Mouse (Mus musculus) megakaryocyte, embryonic 14.5 days (primary cell): Measurements from ENCODE around the gene Tmem53. TPM values are rescaled to one million over a fixed set of nuclear protein-coding genes. Genes with fewer than 3 reads are reported as not detected.

Source experiments
- H3K27me3 ChIP-seq: replicated peaks from 2 replicates; pipeline ENCODE3; 2012; ENCODE audit warnings: inconsistent platforms
- H3K36me3 ChIP-seq: replicated peaks from 2 replicates; pipeline ENCODE3; 2012; ENCODE audit warnings: low read length, inconsistent platforms, mixed read lengths
- H3K4me1 ChIP-seq: 2 replicates; pipeline ENCODE4 v1.6.1; 2012; ENCODE audit warnings: inconsistent platforms
- H3K4me3 ChIP-seq: replicated peaks from 2 replicates; pipeline ENCODE3; 2012; ENCODE audit warnings: moderate library complexity, mild to moderate bottlenecking, inconsistent platforms
- H3K9me3 ChIP-seq: 2 replicates; pipeline ENCODE4 v1.6.1; 2012; ENCODE audit warnings: inconsistent platforms
- FLI1 ChIP-seq: IDR thresholded peaks from 2 replicates; pipeline ENCODE4 v1.6.1; 2012; ENCODE audit warnings: low read length, inconsistent platforms, mixed read lengths
- GATA1 ChIP-seq: IDR thresholded peaks from 3 replicates; pipeline ENCODE4 v1.6.1; 2012; ENCODE audit warnings: mixed read lengths, low read length, inconsistent platforms, borderline replicate concordance
- polyA plus RNA-seq: library from polyadenylated mRNA; stranded (reverse); fragments of >175 nt; gene quantifications from 2 replicates; pipeline ENCODE4 v1.2.3, GENCODE M21; 2012; ENCODE audit warnings: low replicate concordance; ENCODE audit not compliant: insufficient read depth

Gene Tmem53
- polyA plus RNA-seq = 0.53 TPM in 1 of 2 replicates, not detected in the other

- TF ChIP-seq GATA1 (no peak), FLI1 (no peak)
- Histone ChIP-seq H3K27me3 (peaks cover 45% of the 10 kb centered on the region), H3K4me1 (peaks cover 43% of the 10 kb centered on the region), H3K36me3 (no peaks in the 10 kb centered on the region), H3K4me3 (peak within 1 kb of the TSS; percentile 94), H3K9me3 (peaks cover 6% of the 10 kb centered on the region)
Observed at GRCm38 (mm10) chr4:117251801-117252316, at the start of gene Tmem53, which contains the start of gene Armh1. Gene Tmem53 (plus strand): TSS chr4:117251951. Gene Armh1 (minus strand): TSS chr4:117252125.

DNA sequence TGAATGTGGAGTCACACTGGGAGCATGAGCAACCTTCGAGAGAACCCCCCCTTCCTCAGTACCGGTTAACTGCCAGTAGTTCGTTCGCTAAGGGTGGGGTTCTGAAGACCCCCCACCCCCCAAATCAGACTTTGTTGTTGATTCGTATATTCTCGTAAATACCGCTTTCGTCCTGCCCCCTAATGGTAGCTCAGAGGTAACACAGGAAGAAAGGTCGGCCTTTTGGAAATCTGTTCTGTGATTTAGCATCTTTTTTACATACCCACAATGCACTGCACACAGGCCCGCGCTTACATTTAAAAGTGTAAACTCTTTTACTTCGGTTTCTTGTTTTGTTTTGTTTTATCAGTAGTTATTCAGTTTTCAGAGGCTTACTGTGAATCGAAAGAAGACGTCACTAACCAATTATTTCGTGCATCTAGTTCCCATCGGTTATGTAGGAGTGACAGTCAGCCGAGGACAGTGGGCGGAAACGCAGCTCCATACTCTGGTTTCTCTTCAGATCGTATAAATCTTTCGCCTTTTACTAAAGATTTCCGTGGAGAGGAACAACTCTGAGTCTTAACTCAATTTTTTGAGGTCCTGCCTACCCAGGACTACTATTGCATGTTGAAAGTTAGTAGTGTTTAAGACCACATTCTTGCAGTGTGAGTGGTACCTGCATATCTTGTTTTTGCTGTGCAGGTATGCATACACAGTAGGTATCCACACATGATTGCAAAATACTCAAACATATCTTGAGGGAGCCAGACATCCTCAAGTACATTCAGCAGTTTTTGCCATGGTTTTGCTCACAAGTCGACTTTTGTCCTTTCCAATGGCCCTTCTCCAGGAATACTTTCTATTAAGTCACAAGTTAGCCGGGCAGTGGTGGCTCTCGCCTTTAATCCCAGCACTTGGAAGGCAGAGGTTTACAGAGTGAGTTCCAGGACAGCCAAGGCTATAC, 49.4 kb upstream of the Tmem53 start:
- Histone ChIP-seq H3K9me3 (no peaks in the 10 kb centered on the region), H3K4me1 (peaks cover 17% of the 10 kb centered on the region), H3K27me3 (peaks cover 2% of the 10 kb centered on the region), H3K36me3 (no peaks in the 10 kb centered on the region), H3K4me3 (peak overlapping the region; percentile 87)
- TF ChIP-seq FLI1 (no peak), GATA1 (no peak)

- H3K27me3 ChIP-seq = peaks cover 2% of the 10 kb centered on the region
- no peak for TF ChIP-seq GATA1
- no peak overlapping the region for H3K4me3 ChIP-seq
- peaks cover 17% of the 10 kb centered on the region for H3K4me1 ChIP-seq
- H3K9me3 ChIP-seq = no peaks in the 10 kb centered on the region
- no peaks in the 10 kb centered on the region for H3K36me3 ChIP-seq
Observed at GRCm38 (mm10) chr4:117202992-117203354, 48.8 kb upstream of the Tmem53 start.

DNA sequence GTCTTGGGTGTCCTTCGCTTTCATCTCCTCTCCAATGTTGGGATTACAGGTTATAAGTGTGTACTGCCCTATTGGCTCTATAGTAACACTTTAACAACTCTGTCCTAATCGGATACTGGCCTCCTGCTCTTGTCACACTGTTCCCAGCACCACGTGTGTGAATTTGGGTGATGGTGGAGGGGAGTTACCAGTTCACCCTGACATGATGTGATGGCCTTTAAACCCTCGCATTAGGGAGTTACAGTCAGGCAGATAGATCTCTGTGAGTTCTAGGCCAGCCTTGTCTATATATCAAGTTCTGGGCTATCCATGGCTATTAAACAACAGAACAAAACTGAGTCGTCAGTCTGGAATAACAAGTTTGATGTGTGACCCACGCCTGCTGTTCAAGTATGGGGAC, 42.2 kb upstream of the Tmem53 start:
- H3K4me3 ChIP-seq = no peak overlapping the region
- H3K36me3 ChIP-seq = no peaks in the 10 kb centered on the region

DNA sequence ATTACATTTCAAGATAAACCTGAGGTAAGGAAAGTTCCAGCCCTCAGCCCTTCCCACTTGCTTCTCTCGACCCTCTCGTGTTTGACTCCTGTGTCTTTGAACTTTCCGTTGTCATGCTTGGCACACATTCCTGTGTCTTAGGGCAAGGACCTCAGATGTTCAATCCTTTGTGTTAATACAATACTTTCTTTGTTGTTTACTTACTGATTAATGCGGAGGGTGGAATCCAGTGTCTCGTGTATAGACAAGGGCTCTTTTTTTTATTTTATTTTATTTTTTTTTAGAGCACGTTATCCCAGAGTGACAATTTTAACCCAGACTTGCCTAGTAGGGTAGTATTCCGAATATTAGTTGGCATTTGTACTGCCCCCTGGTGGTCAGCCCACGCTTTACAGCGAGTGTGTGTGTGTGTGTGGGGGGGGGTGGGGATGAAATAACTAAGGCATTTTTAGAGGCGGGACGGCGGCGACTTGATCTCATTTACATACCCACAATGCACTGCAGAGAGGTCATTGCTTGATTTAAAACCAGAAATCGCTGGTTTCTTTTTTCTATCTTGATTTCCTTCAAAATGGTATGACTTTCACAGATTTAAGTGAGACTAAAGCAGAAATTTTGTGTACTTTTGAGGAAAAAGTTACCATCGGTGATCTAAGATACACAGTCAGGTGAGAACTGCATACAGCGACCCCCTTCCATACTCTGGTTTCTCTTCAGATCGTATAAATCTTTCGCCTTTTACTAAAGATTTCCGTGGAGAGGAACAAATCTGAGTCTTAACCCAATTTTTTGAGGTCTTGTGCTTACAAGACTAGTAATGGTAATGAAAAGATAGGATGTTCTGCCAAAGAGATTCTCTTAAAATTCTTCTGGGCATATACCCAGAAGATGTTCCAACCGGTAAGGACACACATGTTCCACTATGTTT, 41.3 kb upstream of the Tmem53 start:
- TF ChIP-seq FLI1 (no peak), GATA1 (no peak)
- Histone ChIP-seq H3K36me3 (no peaks in the 10 kb centered on the region), H3K4me3 (peak overlapping the region; percentile 21), H3K9me3 (no peaks in the 10 kb centered on the region), H3K4me1 (peaks cover 32% of the 10 kb centered on the region), H3K27me3 (peaks cover 32% of the 10 kb centered on the region)

More for the DNA sequence above, 42.2 kb upstream of the Tmem53 start:
- TF ChIP-seq FLI1 (no peak), GATA1 (no peak)
- peaks cover 27% of the 10 kb centered on the region for H3K4me1 ChIP-seq
- H3K9me3 ChIP-seq = no peaks in the 10 kb centered on the region
- H3K27me3 ChIP-seq = peaks cover 29% of the 10 kb centered on the region

DNA sequence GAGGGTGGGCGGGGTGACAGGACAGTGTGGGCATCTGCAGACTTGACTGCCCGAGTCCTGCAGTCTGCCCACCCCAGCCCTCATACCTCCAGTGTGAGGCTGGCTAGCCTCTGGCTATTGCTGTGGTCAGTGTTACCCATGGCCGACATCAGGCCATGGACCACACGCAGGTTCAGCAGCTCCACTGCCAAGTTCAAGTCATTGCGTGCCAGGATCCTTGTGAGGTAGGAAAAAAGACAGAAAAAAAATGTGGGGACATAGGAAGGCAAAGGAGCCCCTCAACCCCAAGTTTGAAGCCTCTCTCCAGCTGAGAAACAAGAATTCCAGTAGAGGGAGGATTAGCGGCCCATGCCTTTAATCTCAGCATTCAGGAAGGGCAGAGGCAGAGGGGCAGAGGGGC, 37.5 kb upstream of the Tmem53 start:
- Histone ChIP-seq H3K9me3 (no peaks in the 10 kb centered on the region), H3K36me3 (no peaks in the 10 kb centered on the region), H3K27me3 (peaks cover 42% of the 10 kb centered on the region), H3K4me3 (no peak overlapping the region), H3K4me1 (peaks cover 43% of the 10 kb centered on the region)
- no peak for TF ChIP-seq GATA1
- TF ChIP-seq FLI1 = no peak

DNA sequence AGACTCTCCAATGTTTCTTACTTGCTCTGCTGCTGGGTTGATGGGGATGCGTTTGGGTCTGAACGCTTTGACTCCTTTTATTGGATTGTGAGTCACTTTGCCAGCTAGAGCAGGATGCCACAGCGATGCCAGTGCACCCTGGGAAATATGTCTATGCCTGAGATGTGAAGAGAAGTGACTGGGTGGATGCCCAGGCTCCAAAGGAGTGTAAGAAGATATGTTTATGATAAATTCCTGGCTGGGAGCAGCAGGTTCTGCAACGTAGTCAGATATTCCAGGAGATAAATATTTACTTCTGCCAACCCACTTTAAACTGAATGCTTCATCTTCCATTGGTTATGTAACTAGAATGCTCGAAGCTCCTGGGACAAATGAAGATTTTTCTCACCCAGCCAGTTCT, 34.7 kb upstream of the Tmem53 start:
- TF ChIP-seq FLI1 = no peak
- TF ChIP-seq GATA1 = no peak
- Histone ChIP-seq H3K4me3 (no peak overlapping the region), H3K9me3 (peaks cover 5% of the 10 kb centered on the region; the same call in 1 of the 2 replicates), H3K27me3 (peaks cover 37% of the 10 kb centered on the region), H3K4me1 (peaks cover 49% of the 10 kb centered on the region), H3K36me3 (no peaks in the 10 kb centered on the region)

GRCm38 (mm10) chr4:117218517-117219219, 33.1 kb upstream of the Tmem53 start:
- no peaks in the 10 kb centered on the region for H3K36me3 ChIP-seq
- peak overlapping the region; percentile 60 for H3K4me3 ChIP-seq
- H3K27me3 ChIP-seq = peaks cover 28% of the 10 kb centered on the region
- peaks cover 5% of the 10 kb centered on the region; the same call in 1 of the 2 replicates for H3K9me3 ChIP-seq
- H3K4me1 ChIP-seq = peaks cover 50% of the 10 kb centered on the region
- no peak for TF ChIP-seq FLI1
- TF ChIP-seq GATA1 = no peak
